Mouse (Mus musculus) MEL (cell line): ENCODE measurements around the gene Cadm2.

Experiments
- EP300 ChIP-seq, 2 experiments: IDR thresholded peaks; 2 replicates each; pipeline ENCODE4 v1.6.1; 2011; ENCODE audit warnings: improper control_type of control experiment in 2 of 2, low read length in 2 of 2, low read depth in 1 of 2, mild to moderate bottlenecking in 1 of 2
- GATA1 ChIP-seq: IDR thresholded peaks from 2 replicates; pipeline ENCODE4 v1.6.1; 2011; ENCODE audit warnings: low read depth, low read length, improper control_type of control experiment

GRCm38 (mm10) chr16:66793067-66793466, 827.6 kb downstream of the Cadm2 start:
- TF ChIP-seq GATA1, result no peak
- TF ChIP-seq EP300 (IDR thresholded peaks at IDR 0.05; ENCODE audit: low read depth in 1 of 2, low read length in 2 of 2), result no peak
